Mouse (Mus musculus): Measurements from ENCODE around the gene Ptch1.

The Ptch1 gene

GRCm38 (mm10) chr13:63507001-63507556 lies 66.3 kb downstream of the Ptch1 start:
- ATAC-seq (ENCODE audit: insufficient number of reproducible peaks, low FRiP score, low TSS enrichment): no peak

DNA sequence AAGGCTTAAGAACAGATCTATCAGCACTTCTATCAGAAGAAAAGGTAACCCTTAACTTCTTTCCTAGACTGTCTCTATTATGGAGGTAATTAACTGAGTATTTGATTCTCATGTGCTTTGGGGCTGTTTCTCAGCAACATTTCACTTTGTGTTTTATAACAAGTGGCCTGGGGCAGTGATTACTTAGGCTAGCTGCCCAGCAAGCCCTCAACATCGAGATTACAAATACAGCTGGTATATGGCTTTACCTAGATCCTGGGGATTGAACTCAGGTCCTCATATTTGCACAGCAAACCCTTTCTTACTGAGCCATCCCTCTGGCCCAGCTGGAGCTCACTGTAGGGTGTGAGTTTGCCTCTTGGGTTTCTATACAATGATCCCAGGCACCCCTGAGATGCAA lies 67.0 kb downstream of the Ptch1 start:
- no peak for ATAC-seq (ENCODE audit: insufficient number of reproducible peaks, low FRiP score, low TSS enrichment)

GRCm38 (mm10) chr13:63502391-63502790 lies 71.0 kb downstream of the Ptch1 start:
- no peak for ATAC-seq (ENCODE audit: insufficient number of reproducible peaks, low FRiP score, low TSS enrichment)

DNA sequence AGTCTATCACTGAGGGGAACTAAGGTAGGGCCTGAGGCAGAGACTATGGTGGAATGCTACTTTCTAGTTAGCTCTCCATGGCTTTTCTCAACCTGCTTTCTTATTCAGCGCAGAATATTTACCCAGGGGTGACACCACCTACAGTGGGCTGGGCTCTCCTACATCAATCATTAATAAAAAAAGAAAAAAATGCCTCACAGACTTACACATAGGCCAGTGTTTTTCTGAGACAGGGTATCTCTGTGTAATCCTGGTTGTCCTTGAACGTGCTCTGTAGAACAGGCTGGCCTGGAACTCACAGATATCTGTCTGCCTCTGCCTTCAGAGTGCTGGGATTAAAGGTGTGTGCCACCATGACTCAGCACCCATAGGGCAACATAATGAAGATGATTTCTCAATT lies 73.9 kb downstream of the Ptch1 start:
- no peak for ATAC-seq (ENCODE audit: insufficient number of reproducible peaks, low FRiP score, low TSS enrichment)

- no peak for ATAC-seq (ENCODE audit: insufficient number of reproducible peaks, low FRiP score, low TSS enrichment)
Observed at GRCm38 (mm10) chr13:63496646-63497582, 76.5 kb downstream of the Ptch1 start, which contains the start of gene Fancc. Gene Fancc (minus strand): TSS chr13:63497278.

GRCm38 (mm10) chr13:63487707-63488042 lies 85.7 kb downstream of the Ptch1 start:
- no peak for ATAC-seq (ENCODE audit: insufficient number of reproducible peaks, low FRiP score, low TSS enrichment)

- ATAC-seq (ENCODE audit: insufficient number of reproducible peaks, low FRiP score, low TSS enrichment): no peak
Observed at GRCm38 (mm10) chr13:63486791-63487706, 86.3 kb downstream of the Ptch1 start.

DNA sequence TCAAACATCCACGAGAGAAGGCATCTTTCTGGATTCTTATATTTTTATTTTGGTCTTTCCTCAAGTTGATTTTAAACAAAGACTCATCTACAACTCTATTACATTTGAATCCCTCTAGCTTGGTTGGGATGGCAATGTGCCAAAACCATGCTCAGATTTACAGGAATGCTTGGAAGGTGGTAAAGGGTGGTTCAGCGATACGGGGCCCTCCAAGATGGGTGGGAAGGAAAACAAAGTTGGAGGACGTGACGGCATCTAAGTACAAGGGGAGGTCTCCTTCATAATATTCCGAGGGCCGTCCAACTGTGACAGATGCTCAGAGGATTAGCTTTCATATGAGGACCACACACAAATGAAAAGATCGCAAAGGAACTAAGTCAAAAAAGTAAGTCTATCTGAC lies 98.0 kb downstream of the Ptch1 start:
- ATAC-seq (ENCODE audit: insufficient number of reproducible peaks, low FRiP score, low TSS enrichment): no peak
